Mouse (Mus musculus) intestine, embryonic 15.5 days (tissue): ENCODE measurements around the gene Cpeb1. TPM values are rescaled to one million over a fixed set of nuclear protein-coding genes. Genes with fewer than 3 reads are reported as not detected.

Experiments used
- ATAC-seq: fragments of 200-750 bp; cut with Nextera tagmentation; 2 replicates; pipeline ENCODE4 v1.8.0; 2017; ENCODE audit warnings: moderate TSS enrichment, moderate library complexity
- H3K27ac ChIP-seq: fragments of 300-500 bp; sonication (generic); 2 replicates; pipeline ENCODE4 v1.5.1; 2015; ENCODE audit warnings: mild to moderate bottlenecking, inconsistent platforms
- H3K27me3 ChIP-seq: fragments of 300-500 bp; sonication (generic); replicated peaks from 2 replicates; pipeline ENCODE4 v1.6.1; 2015; ENCODE audit warnings: inconsistent platforms
- H3K36me3 ChIP-seq: fragments of 300-500 bp; sonication (generic); 2 replicates; pipeline ENCODE4 v1.6.1; 2015; ENCODE audit warnings: inconsistent platforms
- H3K4me1 ChIP-seq: fragments of 300-500 bp; sonication (generic); replicated peaks from 2 replicates; pipeline ENCODE4 v1.6.1; 2015; ENCODE audit warnings: inconsistent platforms
- H3K4me2 ChIP-seq: fragments of 300-500 bp; sonication (generic); replicated peaks from 2 replicates; pipeline ENCODE4 v1.6.1; 2015; ENCODE audit warnings: mild to moderate bottlenecking, inconsistent platforms
- H3K4me3 ChIP-seq: fragments of 300-500 bp; sonication (generic); replicated peaks from 2 replicates; pipeline ENCODE4 v1.5.1; 2015; ENCODE audit warnings: inconsistent platforms
- H3K9ac ChIP-seq: fragments of 300-500 bp; sonication (generic); 2 replicates; pipeline ENCODE4 v1.6.1; 2015; ENCODE audit warnings: inconsistent platforms
- H3K9me3 ChIP-seq: fragments of 300-500 bp; sonication (generic); 2 replicates; pipeline ENCODE4 v1.6.1; 2016; ENCODE audit warnings: inconsistent platforms
- WGBS: fragments of 180-500 bp; shearing (Covaris S2); methylation state at CpG from one replicate; pipeline ENCODE4 v1.1.7; 2015; 5-methylcytosine and 5-hydroxymethylcytosine counted together
- polyA plus RNA-seq: library from polyadenylated mRNA; unstranded; fragments of >200 nt; fragmentation: Nextera tagmentation; extraction: Ambion mirVana; gene quantifications from 2 replicates; pipeline ENCODE4 v1.2.1, GENCODE M21; 2015

Gene Cpeb1
- polyA plus RNA-seq, 1 experiment from 2014 or later, result 0.78 TPM

GRCm38 (mm10) chr7:81356975-81357374 lies 98.3 kb downstream of the Cpeb1 start:
- H3K4me1 ChIP-seq, result no peaks in the 10 kb centered on the region
- H3K27me3 ChIP-seq, result no peaks in the 10 kb centered on the region
- H3K4me3 ChIP-seq, result no peak overlapping the region
- H3K9ac ChIP-seq, result no peak overlapping the region
- 73% methylated on average over 7 of the region's 7 CpGs for WGBS
- H3K27ac ChIP-seq, result no peak overlapping the region
- H3K4me2 ChIP-seq, result no peak overlapping the region
- ATAC-seq, result no peak
- H3K9me3 ChIP-seq, result no peaks in the 10 kb centered on the region
- H3K36me3 ChIP-seq, result no peaks in the 10 kb centered on the region

- Histone ChIP-seq H3K4me3 (no peak overlapping the region), H3K36me3 (no peaks in the 10 kb centered on the region), H3K9ac (no peak overlapping the region), H3K27ac (no peak overlapping the region), H3K4me2 (no peak overlapping the region), H3K9me3 (no peaks in the 10 kb centered on the region), H3K27me3 (no peaks in the 10 kb centered on the region), H3K4me1 (no peaks in the 10 kb centered on the region)
- ATAC-seq, result no peak
- 70% methylated on average over 1 of the region's 1 CpGs for WGBS
These were observed 98.9 kb downstream of the Cpeb1 start for GRCm38 (mm10) chr7:81356360-81356759.

GRCm38 (mm10) chr7:81355746-81356145 lies 99.5 kb downstream of the Cpeb1 start:
- 81% methylated on average over 7 of the region's 7 CpGs for WGBS
- H3K27ac ChIP-seq, result no peak overlapping the region
- H3K9me3 ChIP-seq, result no peaks in the 10 kb centered on the region
- no peaks in the 10 kb centered on the region for H3K4me1 ChIP-seq
- H3K9ac ChIP-seq, result no peak overlapping the region
- H3K4me2 ChIP-seq, result no peak overlapping the region
- H3K36me3 ChIP-seq, result no peaks in the 10 kb centered on the region
- ATAC-seq, result no peak
- H3K4me3 ChIP-seq, result no peak overlapping the region
- H3K27me3 ChIP-seq, result no peaks in the 10 kb centered on the region

- H3K4me2 ChIP-seq, result no peak overlapping the region
- H3K27me3 ChIP-seq, result no peaks in the 10 kb centered on the region
- ATAC-seq, result no peak
- H3K9me3 ChIP-seq, result no peaks in the 10 kb centered on the region
- no peak overlapping the region for H3K27ac ChIP-seq
- no peaks in the 10 kb centered on the region for H3K4me1 ChIP-seq
- no peak overlapping the region for H3K4me3 ChIP-seq
- H3K36me3 ChIP-seq, result no peaks in the 10 kb centered on the region
- WGBS, result 77% methylated on average over 4 of the region's 4 CpGs
- H3K9ac ChIP-seq, result no peak overlapping the region
These were observed 103.4 kb downstream of the Cpeb1 start for GRCm38 (mm10) chr7:81351826-81352225.

GRCm38 (mm10) chr7:81348206-81348605 lies 107.1 kb downstream of the Cpeb1 start:
- Histone ChIP-seq H3K4me2 (no peak overlapping the region), H3K27ac (no peak overlapping the region), H3K36me3 (peaks cover 7% of the 10 kb centered on the region; the same call in 1 of the 2 replicates), H3K27me3 (no peaks in the 10 kb centered on the region), H3K9ac (no peak overlapping the region), H3K9me3 (no peaks in the 10 kb centered on the region), H3K4me1 (peaks cover 8% of the 10 kb centered on the region), H3K4me3 (no peak overlapping the region)
- no peak for ATAC-seq
- 71% methylated on average over 7 of the region's 7 CpGs for WGBS

- peaks cover 14% of the 10 kb centered on the region for H3K4me1 ChIP-seq
- no peaks in the 10 kb centered on the region for H3K9me3 ChIP-seq
- no peaks in the 10 kb centered on the region for H3K27me3 ChIP-seq
- H3K36me3 ChIP-seq, result peaks cover 19% of the 10 kb centered on the region; the same call in 1 of the 2 replicates
- peak overlapping the region; percentile 52 for H3K9ac ChIP-seq
- ATAC-seq, result no peak
- WGBS, result 61% methylated on average over 15 of the region's 15 CpGs
- peak overlapping the region; percentile 62 for H3K4me2 ChIP-seq
- H3K4me3 ChIP-seq, result peak overlapping the region; percentile 83
- H3K27ac ChIP-seq, result 0 out of 2 replicates have a peak overlapping the region, but pooled peaks have one; percentile 60
These were observed 109.7 kb downstream of the Cpeb1 start for GRCm38 (mm10) chr7:81345447-81346170.

- ATAC-seq, result peak; percentile 91
These were observed 110.5 kb downstream of the Cpeb1 start, which contains the start of gene Rps17 for GRCm38 (mm10) chr7:81344544-81345446. TSS of gene Rps17 (minus strand) at chr7:81345254.

GRCm38 (mm10) chr7:81343831-81344230 lies 111.4 kb downstream of the Cpeb1 start:
- 8% methylated on average over 10 of the region's 10 CpGs for WGBS
- Histone ChIP-seq H3K9me3 (no peaks in the 10 kb centered on the region), H3K27ac (no peak overlapping the region), H3K9ac (peak overlapping the region; percentile 96), H3K4me1 (peaks cover 14% of the 10 kb centered on the region), H3K4me2 (peak overlapping the region; percentile 84), H3K4me3 (peak overlapping the region; percentile 83), H3K36me3 (peaks cover 19% of the 10 kb centered on the region; the same call in 1 of the 2 replicates), H3K27me3 (no peaks in the 10 kb centered on the region)
- ATAC-seq, result no peak

More at GRCm38 (mm10) chr7:81344544-81345446, 110.5 kb downstream of the Cpeb1 start, which contains the start of gene Rps17:
- Histone ChIP-seq H3K36me3 (peaks cover 19% of the 10 kb centered on the region; the same call in 1 of the 2 replicates), H3K9me3 (no peaks in the 10 kb centered on the region), H3K9ac (peak within 1 kb of the TSS; percentile 96), H3K27me3 (no peaks in the 10 kb centered on the region), H3K4me2 (peak within 1 kb of the TSS; percentile 84), H3K4me3 (peak within 1 kb of the TSS; percentile 83), H3K4me1 (peaks cover 14% of the 10 kb centered on the region), H3K27ac (peak within 1 kb of the TSS; percentile 85)
- under 1% methylated on average over 85 of the region's 85 CpGs for WGBS

GRCm38 (mm10) chr7:81343316-81343715 lies 111.9 kb downstream of the Cpeb1 start:
- Histone ChIP-seq H3K36me3 (peaks cover 22% of the 10 kb centered on the region; the same call in 1 of the 2 replicates), H3K27ac (no peak overlapping the region)

GRCm38 (mm10) chr7:81342356-81343094 lies 112.7 kb downstream of the Cpeb1 start:
- H3K36me3 ChIP-seq, result peaks cover 22% of the 10 kb centered on the region; the same call in 1 of the 2 replicates
- ATAC-seq, result no peak
- H3K27ac ChIP-seq, result no peak overlapping the region
- no peaks in the 10 kb centered on the region for H3K27me3 ChIP-seq
- peak overlapping the region; percentile 84 for H3K4me2 ChIP-seq
- H3K4me3 ChIP-seq, result peak overlapping the region; percentile 83
- H3K4me1 ChIP-seq, result peaks cover 14% of the 10 kb centered on the region
- peak overlapping the region; percentile 96; the same call in 1 of the 2 replicates for H3K9ac ChIP-seq
- 64% methylated on average over 8 of the region's 8 CpGs for WGBS
- H3K9me3 ChIP-seq, result no peaks in the 10 kb centered on the region

More at GRCm38 (mm10) chr7:81343316-81343715, 111.9 kb downstream of the Cpeb1 start:
- no peak for ATAC-seq
- Histone ChIP-seq H3K4me3 (peak overlapping the region; percentile 83), H3K9ac (peak overlapping the region; percentile 96), H3K4me2 (peak overlapping the region; percentile 84), H3K9me3 (no peaks in the 10 kb centered on the region), H3K4me1 (peaks cover 14% of the 10 kb centered on the region), H3K27me3 (no peaks in the 10 kb centered on the region)
- 27% methylated on average over 8 of the region's 8 CpGs for WGBS

- Histone ChIP-seq H3K9me3 (no peaks in the 10 kb centered on the region), H3K36me3 (peaks cover 22% of the 10 kb centered on the region; the same call in 1 of the 2 replicates), H3K27ac (no peak overlapping the region), H3K27me3 (no peaks in the 10 kb centered on the region), H3K4me2 (no peak overlapping the region), H3K9ac (no peak overlapping the region), H3K4me1 (peaks cover 14% of the 10 kb centered on the region), H3K4me3 (no peak overlapping the region)
- WGBS, result 57% methylated on average over 3 of the region's 3 CpGs
- no peak for ATAC-seq
These were observed 113.7 kb downstream of the Cpeb1 start for GRCm38 (mm10) chr7:81341563-81341962.
